Mouse (Mus musculus) C2C12 (cell line): Measurements from ENCODE around the gene Gm21970. TPM values are rescaled to one million over a fixed set of nuclear protein-coding genes. Genes with fewer than 3 reads are reported as not detected.

Experiments
- H3K27me3 ChIP-seq: one replicate; pipeline ENCODE4 v1.6.1; 2011; ENCODE audit not compliant: control insufficient read depth, insufficient read depth, insufficient read length
- H3K36me3 ChIP-seq: one replicate; pipeline ENCODE4 v1.6.1; 2011; ENCODE audit not compliant: control insufficient read depth, insufficient read depth
- H3K4me3 ChIP-seq: one replicate; pipeline ENCODE4 v1.5.1; 2011; ENCODE audit warnings: mild to moderate bottlenecking, control low read depth; ENCODE audit not compliant: poor library complexity, insufficient read depth, severe bottlenecking
- H3K79me2 ChIP-seq: one replicate; pipeline ENCODE4 v1.6.1; 2011; ENCODE audit not compliant: control insufficient read depth, insufficient read depth
- H3K79me3 ChIP-seq: one replicate; pipeline ENCODE4 v1.6.1; 2011; ENCODE audit warnings: low read depth, control low read depth
- H3ac ChIP-seq: one replicate; pipeline ENCODE3; 2011; ENCODE audit warnings: low read depth; ENCODE audit not compliant: control insufficient read depth, insufficient read length
- CEBPB ChIP-seq: IDR thresholded peaks from one replicate; pipeline ENCODE4 v1.6.1; 2011; ENCODE audit warnings: low read depth, mild to moderate bottlenecking, control low read depth, moderate library complexity
- CTCF ChIP-seq: IDR thresholded peaks from one replicate; pipeline ENCODE4 v1.5.1; 2011; ENCODE audit not compliant: control insufficient read depth, insufficient read depth, insufficient read length
- FOSL1 ChIP-seq: IDR thresholded peaks from one replicate; pipeline ENCODE4 v1.8.0; 2011; ENCODE audit warnings: mild to moderate bottlenecking, low read length; ENCODE audit not compliant: poor library complexity, insufficient read depth, severe bottlenecking
- MAX ChIP-seq: IDR thresholded peaks from one replicate; pipeline ENCODE4 v1.6.1; 2011; ENCODE audit warnings: mild to moderate bottlenecking, control low read depth
- MYOD1 ChIP-seq: IDR thresholded peaks from one replicate; pipeline ENCODE4 v1.6.1; 2011; ENCODE audit warnings: low read depth; ENCODE audit not compliant: control insufficient read depth, insufficient read length
- MYOG ChIP-seq: IDR thresholded peaks from one replicate; pipeline ENCODE4 v1.6.1; 2011; ENCODE audit not compliant: control insufficient read depth, insufficient read length; ENCODE audit errors: extremely low read depth
- USF1 ChIP-seq: IDR thresholded peaks from one replicate; pipeline ENCODE4 v1.6.1; 2011; ENCODE audit warnings: low read depth, mild to moderate bottlenecking, control low read depth, moderate library complexity
- polyA plus RNA-seq: library from polyadenylated mRNA; unstranded; fragments of >200 nt; fragmentation: generic; extraction: Trizol; gene quantifications from one replicate; pipeline ENCODE4 v1.2.1, GENCODE M21; 2012; ENCODE audit warnings: missing spikeins

The Gm21970 gene
- polyA plus RNA-seq, 1 experiment = not detected

- Histone ChIP-seq H3K4me3 (no peak overlapping the region), H3K27me3 (no peaks in the 10 kb centered on the region), H3K79me3 (no peaks in the 10 kb centered on the region), H3ac (no peak overlapping the region), H3K79me2 (no peaks in the 10 kb centered on the region), H3K36me3 (no peaks in the 10 kb centered on the region)
- no peak for TF ChIP-seq CTCF
- no peak for TF ChIP-seq MYOG
- no peak for TF ChIP-seq USF1
- no peak for TF ChIP-seq MAX
- no peak for TF ChIP-seq FOSL1
- TF ChIP-seq MYOD1 = no peak
- TF ChIP-seq CEBPB = no peak
Measured at GRCm38 (mm10) chr16:91458301-91458746, 66.8 kb downstream of the Gm21970 start.

GRCm38 (mm10) chr16:91458976-91459375, 67.5 kb downstream of the Gm21970 start:
- Histone ChIP-seq H3ac (no peak overlapping the region), H3K27me3 (no peaks in the 10 kb centered on the region), H3K79me3 (no peaks in the 10 kb centered on the region), H3K79me2 (no peaks in the 10 kb centered on the region), H3K4me3 (no peak overlapping the region), H3K36me3 (no peaks in the 10 kb centered on the region)
- TF ChIP-seq MAX = no peak
- no peak for TF ChIP-seq USF1
- no peak for TF ChIP-seq MYOG
- no peak for TF ChIP-seq MYOD1
- no peak for TF ChIP-seq FOSL1
- no peak for TF ChIP-seq CTCF
- TF ChIP-seq CEBPB = no peak

GRCm38 (mm10) chr16:91459396-91459795, 67.9 kb downstream of the Gm21970 start:
- Histone ChIP-seq H3K79me2 (no peaks in the 10 kb centered on the region), H3K79me3 (no peaks in the 10 kb centered on the region), H3ac (no peak overlapping the region), H3K27me3 (no peaks in the 10 kb centered on the region), H3K4me3 (no peak overlapping the region), H3K36me3 (no peaks in the 10 kb centered on the region)
- TF ChIP-seq MYOG (no peak), CTCF (no peak), MAX (no peak), CEBPB (no peak), MYOD1 (no peak), FOSL1 (no peak), USF1 (no peak)

- Histone ChIP-seq H3ac (no peak overlapping the region), H3K4me3 (no peak overlapping the region), H3K36me3 (no peaks in the 10 kb centered on the region), H3K79me2 (no peaks in the 10 kb centered on the region), H3K27me3 (no peaks in the 10 kb centered on the region), H3K79me3 (no peaks in the 10 kb centered on the region)
- no peak for TF ChIP-seq MYOD1
- TF ChIP-seq CEBPB = no peak
- no peak for TF ChIP-seq CTCF
- TF ChIP-seq MAX = no peak
- TF ChIP-seq USF1 = no peak
- no peak for TF ChIP-seq FOSL1
- TF ChIP-seq MYOG = no peak
Measured at GRCm38 (mm10) chr16:91459841-91460370, 68.4 kb downstream of the Gm21970 start.

- Histone ChIP-seq H3K79me2 (no peaks in the 10 kb centered on the region), H3K27me3 (no peaks in the 10 kb centered on the region), H3ac (no peak overlapping the region), H3K36me3 (no peaks in the 10 kb centered on the region), H3K79me3 (no peaks in the 10 kb centered on the region), H3K4me3 (no peak overlapping the region)
- TF ChIP-seq CEBPB (no peak), MAX (no peak), MYOG (no peak), MYOD1 (no peak), CTCF (no peak), FOSL1 (no peak), USF1 (no peak)
Measured at GRCm38 (mm10) chr16:91461066-91461638, 69.6 kb downstream of the Gm21970 start.

- H3ac ChIP-seq = no peak overlapping the region
- no peaks in the 10 kb centered on the region for H3K79me2 ChIP-seq
- H3K36me3 ChIP-seq = no peaks in the 10 kb centered on the region
- no peak overlapping the region for H3K4me3 ChIP-seq
- H3K27me3 ChIP-seq = no peaks in the 10 kb centered on the region
- H3K79me3 ChIP-seq = no peaks in the 10 kb centered on the region
- no peak for TF ChIP-seq FOSL1
- TF ChIP-seq CTCF = no peak
- TF ChIP-seq MYOG = no peak
- TF ChIP-seq MYOD1 = no peak
Measured at GRCm38 (mm10) chr16:91461773-91462181, 70.3 kb downstream of the Gm21970 start.
